Mouse (Mus musculus) induced T-regulatory cell, adult 2 months (primary cell): ENCODE measurements around the gene Kirrel2.

Source experiments
- DNase-seq: peaks from one replicate; pipeline ENCODE4 v3.0.0-alpha.2; 2012; ENCODE audit warnings: low read depth

Gene Kirrel2

DNA sequence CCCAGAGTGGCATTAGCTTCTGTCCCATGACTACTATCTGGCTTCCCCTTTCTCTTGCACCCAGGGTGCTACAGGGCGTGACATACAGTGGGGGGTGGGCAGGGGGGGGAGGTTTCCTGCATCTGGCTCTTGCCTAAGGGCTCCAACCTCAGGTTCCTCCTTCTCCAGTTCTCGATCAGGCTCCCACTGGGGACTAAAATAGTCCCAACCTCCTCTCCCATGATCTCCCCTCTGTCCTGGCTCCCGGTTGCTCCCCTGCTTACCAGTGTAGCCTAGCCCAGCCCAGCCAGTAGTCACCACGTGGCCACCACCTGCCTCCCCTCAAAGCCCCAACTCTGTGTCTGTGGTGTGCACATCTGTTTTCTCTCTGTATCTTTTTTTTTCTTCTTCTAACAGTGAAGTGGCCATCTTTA is 44.7 kb downstream of the Kirrel2 start:
- DNase-seq, result no peak

DNA sequence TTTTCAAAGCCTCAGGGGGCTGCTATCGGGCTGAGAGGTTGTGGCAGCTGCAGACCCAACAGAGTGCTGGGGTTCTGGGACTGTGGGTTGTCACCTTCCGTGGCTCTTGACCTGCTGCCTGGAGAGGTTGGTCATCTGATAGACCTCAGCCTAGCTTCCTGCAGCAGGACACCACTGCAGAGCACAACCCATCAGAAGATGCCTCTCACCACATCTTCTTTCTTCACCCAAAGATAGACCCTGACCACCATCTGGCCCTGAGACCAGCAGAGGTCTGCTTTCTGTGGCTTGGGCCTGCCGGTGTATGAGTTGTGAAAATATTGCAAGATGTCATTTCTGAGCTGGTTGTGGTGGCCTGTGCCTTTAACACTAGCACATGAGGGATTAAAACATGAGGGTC is 46.5 kb downstream of the Kirrel2 start:
- DNase-seq, result peak; percentile 4

DNA sequence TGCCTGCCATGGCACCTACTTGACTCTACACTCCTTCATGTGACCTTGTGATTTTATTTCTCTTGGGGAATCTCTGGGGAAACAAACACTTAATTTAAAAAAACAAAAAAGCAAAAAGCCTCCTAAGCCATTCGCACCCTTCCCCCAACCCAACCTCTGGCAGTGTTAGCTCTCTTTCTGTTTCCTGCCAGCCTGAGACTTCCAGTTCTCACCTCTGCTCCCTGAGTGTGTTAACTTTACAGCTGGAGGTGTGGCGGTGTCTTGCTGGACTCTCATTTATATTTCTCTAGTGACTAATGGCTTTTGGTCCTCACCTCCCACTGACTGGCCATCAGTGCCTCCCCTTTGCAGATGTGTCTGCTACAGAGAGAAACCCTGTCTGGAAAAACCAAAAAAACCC is 47.7 kb downstream of the Kirrel2 start:
- peak; percentile 48 for DNase-seq

DNA sequence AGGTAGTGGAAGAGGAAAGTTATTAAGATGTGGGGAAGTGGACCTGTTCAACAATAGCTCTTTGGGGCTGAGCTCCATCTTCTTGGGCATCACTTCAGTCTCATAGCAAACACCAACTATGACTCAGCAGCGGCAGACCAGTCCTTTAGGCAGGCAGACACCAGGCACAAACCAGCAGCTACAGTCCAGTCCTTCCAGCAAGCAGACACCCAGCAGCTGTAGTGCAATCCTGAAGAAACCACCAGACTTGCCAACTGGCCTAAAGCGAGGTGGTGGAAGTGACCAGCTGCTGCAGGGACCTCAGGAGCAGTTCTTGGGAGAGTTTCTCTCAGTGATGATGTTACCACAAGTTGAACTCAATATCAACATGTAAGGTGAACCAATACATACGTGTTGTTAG is 48.9 kb downstream of the Kirrel2 start:
- DNase-seq, result no peak

DNA sequence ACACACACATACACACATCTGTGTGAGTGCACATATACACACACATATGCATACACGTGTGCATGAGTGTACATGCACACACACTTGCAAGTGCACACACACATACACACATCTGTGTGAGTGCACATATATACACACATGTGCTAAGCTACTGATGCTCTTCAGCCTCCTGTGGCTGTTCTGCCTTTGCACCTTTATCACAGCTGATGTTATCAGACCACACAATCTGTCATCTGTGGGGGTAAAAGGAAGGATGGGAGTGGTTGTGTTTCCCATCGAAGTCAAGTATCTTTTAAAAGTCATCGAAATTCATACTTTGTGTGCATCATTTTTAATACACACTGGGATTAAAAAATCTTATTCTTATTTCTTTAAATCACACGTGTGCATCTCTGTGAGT is 55.1 kb downstream of the Kirrel2 start:
- peak; percentile 62 for DNase-seq

DNA sequence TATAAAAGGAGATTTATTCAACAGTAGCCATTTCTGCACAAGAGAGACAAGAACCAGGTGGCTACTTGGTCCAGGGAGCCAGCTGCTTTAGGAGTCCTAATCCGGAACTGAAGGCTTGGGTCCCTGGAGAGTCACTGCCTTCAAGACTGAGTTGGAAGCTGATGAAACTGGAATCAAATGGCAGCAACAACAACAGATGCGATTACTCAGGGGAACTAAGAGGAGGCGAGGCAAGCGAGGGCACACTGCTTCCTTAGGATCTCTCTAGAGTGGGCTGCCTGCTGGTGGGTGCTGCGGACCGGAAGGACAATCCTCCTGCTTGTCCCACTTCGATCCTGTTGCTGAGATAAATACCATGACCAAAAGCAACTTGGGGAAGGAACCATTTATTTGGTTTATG is 57.8 kb downstream of the Kirrel2 start:
- DNase-seq, result no peak
